Mouse (Mus musculus): ENCODE results near the gene Pam16. TPM values are rescaled to one million over a fixed set of nuclear protein-coding genes. Genes with fewer than 3 reads are reported as not detected.

The Pam16 gene
- polyA plus RNA-seq, 1 experiment from 2014 or later = 117 TPM

DNA sequence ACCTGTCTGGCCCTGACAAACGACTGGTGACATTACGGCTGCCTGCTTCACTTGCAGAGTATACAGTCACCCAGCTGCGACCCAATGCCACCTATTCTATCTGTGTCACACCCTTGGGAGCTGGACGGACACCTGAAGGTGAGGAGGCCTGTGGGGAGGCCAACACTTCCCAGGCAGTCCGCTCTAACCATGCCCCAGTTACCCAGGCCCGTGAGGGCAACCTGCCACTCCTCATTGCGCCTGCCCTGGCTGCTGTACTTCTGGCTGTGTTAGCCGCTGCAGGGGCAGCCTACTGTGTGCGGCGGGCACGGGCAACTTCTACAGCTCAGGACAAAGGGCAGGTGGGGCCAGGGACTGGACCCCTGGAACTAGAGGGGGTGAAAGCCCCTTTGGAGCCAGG is 24.9 kb upstream of the Pam16 start:
- 94% methylated on average over 11 of the region's 11 CpGs for WGBS
- Histone ChIP-seq H3K36me3 (ENCODE audit: control insufficient read depth, insufficient read depth, low read length) (no peaks in the 10 kb centered on the region), H3K9ac (ENCODE audit: low read depth, low read length) (no peak overlapping the region), H3K27me3 (ENCODE audit: control insufficient read depth, insufficient read depth, low read length) (no peaks in the 10 kb centered on the region), H3K4me2 (replicated peaks; ENCODE audit: low read depth, low read length) (no peak overlapping the region), H3K9me3 (ENCODE audit: control insufficient read depth, low read length) (no peaks in the 10 kb centered on the region), H3K4me3 (ENCODE audit: low read depth, low read length) (no peak overlapping the region), H3K27ac (ENCODE audit: low read depth, low read length) (no peak overlapping the region), H3K4me1 (replicated peaks; ENCODE audit: control insufficient read depth, insufficient read depth, low read length) (no peaks in the 10 kb centered on the region)
- DNase-seq (ENCODE audit: low spot score) (no peak), ATAC-seq (ENCODE audit: low FRiP score) (no peak)

DNA sequence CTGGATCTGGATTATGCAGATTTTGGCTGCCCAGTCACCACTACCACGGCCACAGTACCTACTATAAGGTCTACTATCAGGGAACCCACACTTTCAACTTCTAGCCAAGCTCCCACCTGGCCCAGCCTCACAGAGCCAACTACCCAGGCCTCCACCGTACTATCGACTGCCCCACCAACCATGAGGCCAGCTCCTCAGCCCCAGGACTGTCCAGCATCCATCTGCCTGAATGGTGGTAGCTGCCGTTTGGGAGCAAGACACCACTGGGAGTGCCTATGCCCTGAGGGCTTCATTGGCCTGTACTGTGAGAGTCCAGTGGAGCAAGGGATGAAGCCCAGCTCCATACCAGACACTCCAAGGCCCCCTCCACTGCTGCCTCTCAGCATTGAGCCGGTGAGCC is 24.4 kb upstream of the Pam16 start:
- H3K4me2 ChIP-seq (replicated peaks; ENCODE audit: low read depth, low read length) = no peak overlapping the region
- ATAC-seq (ENCODE audit: low FRiP score) (no peak), DNase-seq (ENCODE audit: low spot score) (no peak)
- no peaks in the 10 kb centered on the region for H3K27me3 ChIP-seq (ENCODE audit: control insufficient read depth, insufficient read depth, low read length)
- H3K36me3 ChIP-seq (ENCODE audit: control insufficient read depth, insufficient read depth, low read length) = no peaks in the 10 kb centered on the region
- WGBS = 84% methylated on average over 5 of the region's 5 CpGs
- H3K9me3 ChIP-seq (ENCODE audit: control insufficient read depth, low read length) = no peaks in the 10 kb centered on the region
- no peaks in the 10 kb centered on the region for H3K4me1 ChIP-seq (replicated peaks; ENCODE audit: control insufficient read depth, insufficient read depth, low read length)
- H3K27ac ChIP-seq (ENCODE audit: low read depth, low read length) = no peak overlapping the region
- H3K9ac ChIP-seq (ENCODE audit: low read depth, low read length) = no peak overlapping the region
- H3K4me3 ChIP-seq (ENCODE audit: low read depth, low read length) = no peak overlapping the region

DNA sequence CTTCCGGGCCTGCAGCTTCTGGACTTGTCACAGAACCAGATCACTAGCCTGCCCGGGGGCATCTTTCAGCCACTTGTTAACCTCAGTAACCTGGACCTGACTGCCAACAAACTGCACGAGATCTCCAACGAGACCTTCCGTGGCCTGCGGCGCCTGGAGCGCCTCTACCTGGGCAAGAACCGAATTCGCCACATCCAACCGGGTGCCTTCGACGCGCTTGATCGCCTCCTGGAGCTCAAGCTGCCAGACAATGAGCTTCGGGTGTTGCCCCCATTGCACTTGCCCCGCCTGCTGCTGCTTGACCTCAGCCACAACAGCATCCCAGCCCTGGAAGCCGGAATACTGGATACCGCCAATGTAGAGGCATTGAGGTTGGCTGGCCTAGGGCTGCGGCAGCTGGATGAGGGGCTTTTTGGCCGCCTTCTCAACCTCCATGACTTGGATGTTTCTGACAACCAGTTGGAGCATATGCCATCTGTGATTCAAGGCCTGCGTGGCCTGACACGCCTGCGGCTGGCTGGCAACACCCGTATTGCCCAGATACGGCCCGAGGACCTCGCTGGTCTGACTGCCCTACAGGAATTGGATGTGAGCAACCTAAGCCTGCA is 23.7 kb upstream of the Pam16 start:
- Histone ChIP-seq H3K27ac (ENCODE audit: low read depth, low read length) (no peak overlapping the region), H3K36me3 (ENCODE audit: control insufficient read depth, insufficient read depth, low read length) (no peaks in the 10 kb centered on the region), H3K4me3 (ENCODE audit: low read depth, low read length) (no peak overlapping the region), H3K4me2 (replicated peaks; ENCODE audit: low read depth, low read length) (no peak overlapping the region), H3K9me3 (ENCODE audit: control insufficient read depth, low read length) (no peaks in the 10 kb centered on the region), H3K27me3 (ENCODE audit: control insufficient read depth, insufficient read depth, low read length) (no peaks in the 10 kb centered on the region), H3K4me1 (replicated peaks; ENCODE audit: control insufficient read depth, insufficient read depth, low read length) (no peaks in the 10 kb centered on the region), H3K9ac (ENCODE audit: low read depth, low read length) (no peak overlapping the region)
- ATAC-seq (ENCODE audit: low FRiP score) (no peak), DNase-seq (ENCODE audit: low spot score) (no peak)
- 86% methylated on average over 28 of the region's 28 CpGs for WGBS

DNA sequence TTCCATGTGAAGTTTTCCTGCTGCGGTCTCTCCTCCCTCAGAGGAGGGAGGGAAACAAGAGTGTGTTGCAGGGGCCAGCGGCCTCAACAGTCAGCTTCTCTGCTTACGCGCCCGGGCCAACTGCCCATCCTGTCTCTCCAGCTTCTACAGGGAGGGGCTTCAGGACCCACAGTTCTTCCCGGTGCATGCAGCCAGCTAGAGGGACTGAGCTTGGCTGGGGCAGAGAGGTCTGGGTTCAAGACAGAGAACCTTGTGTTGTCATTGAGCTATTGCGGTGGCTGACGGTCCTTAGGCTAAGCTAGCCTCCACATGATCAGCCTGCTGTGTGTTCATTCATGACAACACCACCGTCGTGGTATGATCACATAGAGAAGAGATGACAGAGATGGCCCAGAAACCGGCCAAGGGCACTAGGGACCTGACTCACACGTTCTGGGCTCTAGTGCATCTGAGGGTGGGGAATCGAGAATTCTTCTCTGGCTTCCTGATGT is 22.9 kb upstream of the Pam16 start:
- Histone ChIP-seq H3K27ac (ENCODE audit: low read depth, low read length) (no peak overlapping the region), H3K36me3 (ENCODE audit: control insufficient read depth, insufficient read depth, low read length) (no peaks in the 10 kb centered on the region), H3K4me3 (ENCODE audit: low read depth, low read length) (no peak overlapping the region), H3K9me3 (ENCODE audit: control insufficient read depth, low read length) (no peaks in the 10 kb centered on the region), H3K27me3 (ENCODE audit: control insufficient read depth, insufficient read depth, low read length) (no peaks in the 10 kb centered on the region), H3K9ac (ENCODE audit: low read depth, low read length) (no peak overlapping the region), H3K4me1 (replicated peaks; ENCODE audit: control insufficient read depth, insufficient read depth, low read length) (0 out of 2 replicates have a peak, but pooled peaks cover 2% of the 10 kb centered on the region), H3K4me2 (replicated peaks; ENCODE audit: low read depth, low read length) (no peak overlapping the region)
- DNase-seq (ENCODE audit: low spot score) (no peak), ATAC-seq (ENCODE audit: low FRiP score) (no peak)
- 78% methylated on average over 13 of the region's 13 CpGs for WGBS

DNA sequence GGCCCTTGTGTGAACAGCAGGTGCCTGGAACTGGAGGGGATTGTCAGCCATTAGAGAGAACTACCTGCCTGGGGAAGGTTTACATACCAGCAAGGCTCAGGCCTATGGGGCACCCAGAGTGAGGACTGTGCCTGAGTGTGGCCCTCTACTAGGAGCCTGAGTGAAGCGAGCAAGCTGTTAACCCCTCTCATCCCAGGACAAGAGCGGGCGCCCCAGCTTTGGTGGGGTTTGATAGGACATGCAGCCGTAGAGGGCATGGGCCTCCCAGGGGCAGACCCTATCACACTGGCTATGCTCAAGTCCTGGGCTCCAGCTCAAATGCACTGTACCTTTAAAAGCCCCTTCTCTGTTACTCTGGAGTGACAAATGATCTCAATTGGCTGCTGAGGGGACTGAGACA is 22.0 kb upstream of the Pam16 start:
- Histone ChIP-seq H3K4me3 (ENCODE audit: low read depth, low read length) (no peak overlapping the region), H3K4me2 (replicated peaks; ENCODE audit: low read depth, low read length) (no peak overlapping the region), H3K27me3 (ENCODE audit: control insufficient read depth, insufficient read depth, low read length) (no peaks in the 10 kb centered on the region), H3K36me3 (ENCODE audit: control insufficient read depth, insufficient read depth, low read length) (no peaks in the 10 kb centered on the region), H3K9ac (ENCODE audit: low read depth, low read length) (no peak overlapping the region), H3K27ac (ENCODE audit: low read depth, low read length) (no peak overlapping the region), H3K9me3 (ENCODE audit: control insufficient read depth, low read length) (no peaks in the 10 kb centered on the region), H3K4me1 (replicated peaks; ENCODE audit: control insufficient read depth, insufficient read depth, low read length) (peaks cover 2% of the 10 kb centered on the region; the same call in 1 of the 2 replicates)
- DNase-seq (ENCODE audit: low spot score) = no peak
- 64% methylated on average over 4 of the region's 4 CpGs for WGBS
- ATAC-seq (ENCODE audit: low FRiP score) = no peak

DNA sequence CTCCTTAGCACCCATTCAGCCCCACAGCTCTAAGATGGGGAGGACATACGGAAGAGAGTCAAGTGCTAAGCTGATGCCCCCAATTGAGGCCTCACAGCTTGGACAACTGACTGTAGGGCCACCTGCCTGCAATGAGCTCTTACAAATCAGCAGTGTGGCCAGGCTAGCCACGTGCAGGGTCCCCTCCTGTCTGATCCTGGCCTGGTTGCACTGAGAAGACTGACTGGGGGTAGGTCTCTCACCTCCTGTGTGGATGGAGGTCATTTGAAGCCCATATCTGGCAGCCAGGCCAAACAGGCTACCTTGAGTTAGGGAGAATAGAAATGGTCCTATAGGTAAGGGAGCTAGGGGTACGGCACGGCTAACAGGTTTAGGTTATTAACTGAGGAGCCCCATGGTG is 21.1 kb upstream of the Pam16 start:
- H3K36me3 ChIP-seq (ENCODE audit: control insufficient read depth, insufficient read depth, low read length) = no peaks in the 10 kb centered on the region
- 73% methylated on average over 4 of the region's 4 CpGs for WGBS
- no peak overlapping the region for H3K9ac ChIP-seq (ENCODE audit: low read depth, low read length)
- no peaks in the 10 kb centered on the region for H3K27me3 ChIP-seq (ENCODE audit: control insufficient read depth, insufficient read depth, low read length)
- H3K9me3 ChIP-seq (ENCODE audit: control insufficient read depth, low read length) = no peaks in the 10 kb centered on the region
- ATAC-seq (ENCODE audit: low FRiP score) (no peak), DNase-seq (ENCODE audit: low spot score) (no peak)
- no peak overlapping the region for H3K4me2 ChIP-seq (replicated peaks; ENCODE audit: low read depth, low read length)
- peaks cover 5% of the 10 kb centered on the region; the same call in 1 of the 2 replicates for H3K4me1 ChIP-seq (replicated peaks; ENCODE audit: control insufficient read depth, insufficient read depth, low read length)
- H3K27ac ChIP-seq (ENCODE audit: low read depth, low read length) = no peak overlapping the region
- H3K4me3 ChIP-seq (ENCODE audit: low read depth, low read length) = no peak overlapping the region

DNA sequence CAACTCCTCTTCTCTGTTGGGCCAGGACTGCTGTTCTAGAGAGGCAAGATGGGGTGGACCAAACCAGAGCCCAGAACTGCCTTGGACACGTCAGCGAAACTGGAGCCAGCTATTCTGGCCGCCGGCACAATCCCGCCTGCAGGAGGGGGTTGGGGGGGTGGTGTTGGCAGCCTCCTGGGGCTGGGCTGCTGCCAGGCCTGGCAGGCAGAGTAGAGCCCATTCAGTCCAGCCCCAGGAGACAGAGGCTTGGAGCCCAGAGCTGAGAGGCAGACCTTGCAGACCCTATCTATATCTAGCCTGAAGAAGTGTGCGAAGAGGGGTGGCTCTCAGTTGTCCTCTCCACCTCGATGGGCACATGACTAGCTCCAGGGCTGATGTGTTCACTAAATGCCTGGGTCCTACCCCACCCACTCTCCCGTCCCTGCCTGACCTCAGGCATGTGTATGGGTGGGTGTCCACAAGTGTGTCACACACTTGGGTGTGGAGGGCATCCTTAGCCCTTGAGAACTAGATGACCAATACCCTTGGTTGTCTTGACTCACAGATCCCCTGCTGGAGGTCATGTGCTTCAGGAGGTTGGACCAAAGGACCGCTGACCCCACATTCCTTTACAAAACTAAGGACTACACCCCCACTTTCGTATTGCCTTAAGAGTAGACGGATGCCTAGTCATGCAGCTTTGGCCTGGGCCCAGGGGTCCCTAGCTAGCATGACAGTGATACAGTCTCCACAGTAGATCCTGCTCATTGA is 19.1 kb upstream of the Pam16 start:
- H3K4me2 ChIP-seq (replicated peaks; ENCODE audit: low read depth, low read length) = no peak overlapping the region
- H3K9ac ChIP-seq (ENCODE audit: low read depth, low read length) = no peak overlapping the region
- no peak overlapping the region for H3K4me3 ChIP-seq (ENCODE audit: low read depth, low read length)
- H3K9me3 ChIP-seq (ENCODE audit: control insufficient read depth, low read length) = no peaks in the 10 kb centered on the region
- peaks cover 6% of the 10 kb centered on the region; the same call in 1 of the 2 replicates for H3K4me1 ChIP-seq (replicated peaks; ENCODE audit: control insufficient read depth, insufficient read depth, low read length)
- no peaks in the 10 kb centered on the region for H3K36me3 ChIP-seq (ENCODE audit: control insufficient read depth, insufficient read depth, low read length)
- 74% methylated on average over 11 of the region's 11 CpGs for WGBS
- no peak overlapping the region for H3K27ac ChIP-seq (ENCODE audit: low read depth, low read length)
- DNase-seq (ENCODE audit: low spot score) (no peak), ATAC-seq (ENCODE audit: low FRiP score) (no peak)
- no peaks in the 10 kb centered on the region for H3K27me3 ChIP-seq (ENCODE audit: control insufficient read depth, insufficient read depth, low read length)

DNA sequence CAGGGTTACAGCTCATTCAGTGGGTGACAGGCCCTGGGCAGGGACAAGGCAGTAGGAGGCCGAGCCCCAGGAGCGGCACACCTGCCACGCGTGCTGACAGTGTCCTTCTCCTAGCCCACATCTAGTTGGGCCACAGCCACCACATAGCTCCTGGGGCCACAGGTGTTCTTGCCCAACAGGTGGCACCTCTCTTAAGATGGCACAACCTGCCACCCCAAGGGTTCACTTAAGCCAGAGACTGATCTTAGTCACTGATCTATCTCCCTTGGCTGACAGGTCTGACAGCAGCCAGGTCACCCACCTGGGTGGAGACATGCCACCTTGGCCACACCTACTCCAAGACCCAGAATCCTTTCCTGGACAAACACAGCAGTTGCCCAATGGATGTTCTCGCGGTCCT is 18.1 kb upstream of the Pam16 start:
- ATAC-seq (ENCODE audit: low FRiP score) = no peak
- H3K27me3 ChIP-seq (ENCODE audit: control insufficient read depth, insufficient read depth, low read length) = no peaks in the 10 kb centered on the region
- no peaks in the 10 kb centered on the region for H3K36me3 ChIP-seq (ENCODE audit: control insufficient read depth, insufficient read depth, low read length)
- no peak overlapping the region for H3K4me3 ChIP-seq (ENCODE audit: low read depth, low read length)
- H3K4me1 ChIP-seq (replicated peaks; ENCODE audit: control insufficient read depth, insufficient read depth, low read length) = peaks cover 6% of the 10 kb centered on the region; the same call in 1 of the 2 replicates
- 79% methylated on average over 6 of the region's 6 CpGs for WGBS
- no peak overlapping the region for H3K9ac ChIP-seq (ENCODE audit: low read depth, low read length)
- H3K27ac ChIP-seq (ENCODE audit: low read depth, low read length) = no peak overlapping the region
- H3K4me2 ChIP-seq (replicated peaks; ENCODE audit: low read depth, low read length) = no peak overlapping the region
- no peak for DNase-seq (ENCODE audit: low spot score)
- H3K9me3 ChIP-seq (ENCODE audit: control insufficient read depth, low read length) = no peaks in the 10 kb centered on the region

All from hindbrain, embryonic 11.5 days (tissue).